28 mouse cellular contexts compared by ENCODE assay signal in the genomic region with DNA sequence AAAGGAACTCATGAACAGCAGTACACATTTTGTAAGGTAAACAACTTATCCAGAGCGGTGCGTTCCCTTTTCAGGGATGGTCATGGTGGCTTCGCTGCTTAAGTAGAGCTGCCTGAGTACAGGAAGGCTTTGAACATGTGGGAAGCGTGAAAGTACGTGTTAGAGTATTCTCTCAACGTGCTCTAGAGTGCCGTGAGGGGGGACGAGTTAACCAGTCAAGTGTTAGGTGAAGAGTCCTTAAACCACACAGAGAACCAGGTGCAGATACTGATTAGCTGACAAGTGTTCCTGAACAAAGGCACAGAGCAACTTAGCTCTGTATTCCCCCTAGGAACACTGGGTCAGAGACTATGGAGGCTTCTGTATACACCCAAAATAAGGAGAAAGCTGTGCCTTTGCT.
"Had no signal": no experiment of that assay in that cellular context is flagged by ENCODE, and none has a peak within 500 bp of the region (broad histone marks: within the 10 kb centered on the region; RNA-seq: fewer than 3 reads in every experiment).

No protein-coding gene starts in this region.

- H3K4me3 ChIP-seq: embryonic facial prominence, embryonic 10.5 days; embryonic facial prominence, embryonic 12.5 days; embryonic facial prominence, embryonic 13.5 days; embryonic facial prominence, embryonic 15.5 days; erythroblast, embryonic 14.5 days; forebrain, embryonic 10.5 days; forebrain, embryonic 12.5 days; forebrain, embryonic 13.5 days; forebrain, embryonic 15.5 days; gastrocnemius, adult 2 months had no signal

- H3K9me3 ChIP-seq: embryonic facial prominence, embryonic 10.5 days; embryonic facial prominence, embryonic 12.5 days; embryonic facial prominence, embryonic 13.5 days; embryonic facial prominence, embryonic 15.5 days; forebrain, embryonic 10.5 days; forebrain, embryonic 12.5 days; forebrain, embryonic 13.5 days; forebrain, embryonic 15.5 days had no signal

- ATAC-seq: forebrain, embryonic 13.5 days; forebrain, embryonic 14.5 days; forebrain, embryonic 15.5 days; forebrain, embryonic 16.5 days; forebrain, postnatal 0 days had no signal

- H3K9ac ChIP-seq: embryonic facial prominence, embryonic 12.5 days; embryonic facial prominence, embryonic 13.5 days; embryonic facial prominence, embryonic 15.5 days; forebrain, embryonic 12.5 days; forebrain, embryonic 13.5 days; forebrain, embryonic 15.5 days; forebrain, postnatal 0 days had no signal

- H3K4me1 ChIP-seq: embryonic facial prominence, embryonic 10.5 days; embryonic facial prominence, embryonic 12.5 days; embryonic facial prominence, embryonic 13.5 days; embryonic facial prominence, embryonic 15.5 days; forebrain, embryonic 10.5 days; forebrain, embryonic 12.5 days; forebrain, embryonic 13.5 days; forebrain, embryonic 15.5 days had no signal

- DNase-seq: cerebellum, adult 18-20 months; cerebellum, adult 2 months; cerebellum, adult 8-10 months; cerebellum, adult 9-10 months; cerebellum, adult 9-11 months; cerebellum, postnatal 10 days; cerebellum, postnatal 14 days; cerebellum, postnatal 25 days; cerebellum, postnatal 36 days; embryo, embryonic 11 days; forebrain, postnatal 0 days; gastrocnemius, adult 2 months; gastrocnemius, postnatal 10 days; gastrocnemius, postnatal 14 days; gastrocnemius, postnatal 25 days; gastrocnemius, postnatal 36 days; heart, adult 11 months had no signal

- H3K4me2 ChIP-seq: embryonic facial prominence, embryonic 12.5 days; embryonic facial prominence, embryonic 13.5 days; embryonic facial prominence, embryonic 15.5 days; forebrain, embryonic 12.5 days; forebrain, embryonic 13.5 days; forebrain, embryonic 15.5 days had no signal

- H3K27ac ChIP-seq: embryonic facial prominence, embryonic 10.5 days; embryonic facial prominence, embryonic 12.5 days; embryonic facial prominence, embryonic 13.5 days; embryonic facial prominence, embryonic 15.5 days; forebrain, embryonic 10.5 days; forebrain, embryonic 12.5 days; forebrain, embryonic 13.5 days; forebrain, embryonic 15.5 days; gastrocnemius, adult 2 months had no signal

- H3K27me3 ChIP-seq: embryonic facial prominence, embryonic 12.5 days; embryonic facial prominence, embryonic 13.5 days; embryonic facial prominence, embryonic 15.5 days; forebrain, embryonic 12.5 days; forebrain, embryonic 13.5 days; forebrain, embryonic 15.5 days had no signal
